Mouse (Mus musculus): Measurements from ENCODE around the gene Ephb2. TPM values are rescaled to one million over a fixed set of nuclear protein-coding genes. Genes with fewer than 3 reads are reported as not detected.

The Ephb2 gene
- total and polyA plus RNA-seq, 3 experiments: 0.08 TPM; not detected in 2

DNA sequence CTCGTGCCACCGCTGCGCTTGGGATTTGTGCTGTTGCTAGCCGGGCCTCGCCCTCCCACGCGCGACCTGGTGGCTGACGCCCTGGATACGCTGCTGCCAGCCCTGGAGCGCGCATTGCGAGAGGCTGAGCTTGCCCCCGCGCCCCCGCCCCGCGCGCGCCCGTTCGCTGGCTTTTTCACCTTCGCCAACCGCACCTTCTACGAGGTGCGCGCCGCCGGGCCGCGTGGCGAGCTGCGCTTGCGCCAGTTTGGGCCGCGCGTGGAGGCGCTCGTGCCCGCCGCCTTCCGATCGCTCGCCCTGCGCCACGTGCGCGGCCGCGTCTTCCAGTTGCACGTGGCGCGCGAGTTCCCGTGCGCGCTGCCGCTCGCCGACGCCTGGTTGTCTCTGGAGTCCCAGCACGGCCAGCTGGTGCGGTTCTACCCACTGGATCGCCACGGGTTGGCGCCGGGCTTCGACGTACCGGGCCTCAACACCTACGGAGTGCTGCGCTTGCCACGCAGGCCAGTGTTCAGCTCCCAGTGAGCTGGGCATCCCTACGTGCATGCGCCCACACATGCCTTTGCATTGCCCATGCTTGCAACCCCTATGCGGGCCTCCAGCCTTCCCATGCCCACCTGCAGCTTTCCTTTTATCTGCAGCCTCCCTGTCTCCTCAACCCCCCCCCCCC, 198.1 kb downstream of the Ephb2 start:
- DNase-seq (ENCODE audit: extremely low read depth): no peak
- H3K4me2 ChIP-seq (ENCODE audit: insufficient read depth, low read depth, poor library complexity, severe bottlenecking): no peak overlapping the region
- in situ Hi-C loops (cut with MboI; ENCODE audit: low pct_ligation_motif_present, low pct_unique_long_range_greater_than_20kb, low sequenced_read_pairs) (no loop called here), dilution Hi-C loops (cut with MboI; ENCODE audit: extremely low pct_ligation_motif_present, extremely low pct_unique_long_range_greater_than_20kb, low sequenced_read_pairs) (no loop called here)
- H3K9ac ChIP-seq (ENCODE audit: insufficient read depth, low read depth): no peak overlapping the region
- no peak overlapping the region for H3K4me3 ChIP-seq (replicated peaks in 1 of 3; ENCODE audit: low read depth in 2 of 3, low read length in 2 of 3, poor library complexity in 1 of 3)
- H3K36me3 ChIP-seq (replicated peaks in 1 of 2; ENCODE audit: control insufficient read depth in 1 of 2, insufficient read depth in 1 of 2, low read length in 1 of 2): no peaks in the 10 kb centered on the region
- H3K9me3 ChIP-seq (replicated peaks; ENCODE audit: low read length): peaks cover 14% of the 10 kb centered on the region
- no peaks in the 10 kb centered on the region for H3K4me1 ChIP-seq (ENCODE audit: control insufficient read depth in 1 of 2, insufficient read depth in 2 of 2)
- H3K79me2 ChIP-seq (replicated peaks; ENCODE audit: control insufficient read depth, extremely low read depth, insufficient read depth, poor library complexity, severe bottlenecking): no peaks in the 10 kb centered on the region
- TF ChIP-seq UBTF (IDR thresholded peaks at IDR 0.05; ENCODE audit: low read depth, low read length) (no peak), ZNF384 (IDR thresholded peaks at IDR 0.05; ENCODE audit: low read depth, low read length) (no peak), MAX (IDR thresholded peaks at IDR 0.05; ENCODE audit: low read length) (no peak)
- H3K27me3 ChIP-seq (replicated peaks): peaks cover 8% of the 10 kb centered on the region
- no peak overlapping the region for H3K27ac ChIP-seq (ENCODE audit: insufficient read depth, low read depth)

DNA sequence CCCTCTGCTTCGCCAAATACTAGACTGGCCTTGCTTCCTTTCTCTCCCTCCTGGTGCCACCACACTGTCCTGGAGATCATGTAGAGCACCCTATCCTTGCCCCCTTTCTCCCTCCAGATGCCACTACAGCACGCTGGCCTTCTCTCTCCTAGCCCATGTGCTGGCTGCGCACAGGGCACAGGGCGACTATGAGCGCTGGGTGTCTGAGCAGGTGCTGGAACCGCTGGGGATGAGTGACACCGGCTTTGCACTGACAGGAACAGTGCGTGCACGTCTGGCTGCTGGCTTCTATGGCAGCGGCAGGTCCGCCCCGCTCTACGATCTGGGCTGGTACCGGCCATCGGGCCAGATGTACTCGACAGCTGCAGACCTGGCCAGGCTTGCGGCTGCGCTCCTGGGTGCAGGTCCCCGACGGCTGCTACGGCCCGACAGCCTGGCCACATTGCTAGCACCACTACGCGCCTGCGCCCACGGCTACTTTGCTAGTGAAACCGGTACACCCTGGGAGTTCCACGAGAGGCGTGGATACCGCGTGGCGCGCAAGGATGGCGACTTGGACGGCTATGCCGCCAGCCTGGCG, 198.7 kb downstream of the Ephb2 start:
- H3K9me3 ChIP-seq (replicated peaks; ENCODE audit: low read length): peaks cover 14% of the 10 kb centered on the region
- no peak overlapping the region for H3K4me3 ChIP-seq (replicated peaks in 1 of 3; ENCODE audit: low read depth in 2 of 3, low read length in 2 of 3, poor library complexity in 1 of 3)
- dilution Hi-C loops (cut with MboI; ENCODE audit: extremely low pct_ligation_motif_present, extremely low pct_unique_long_range_greater_than_20kb, low sequenced_read_pairs) (no loop called here), in situ Hi-C loops (cut with MboI; ENCODE audit: low pct_ligation_motif_present, low pct_unique_long_range_greater_than_20kb, low sequenced_read_pairs) (no loop called here)
- H3K9ac ChIP-seq (ENCODE audit: insufficient read depth, low read depth): no peak overlapping the region
- H3K79me2 ChIP-seq (replicated peaks; ENCODE audit: control insufficient read depth, extremely low read depth, insufficient read depth, poor library complexity, severe bottlenecking): no peaks in the 10 kb centered on the region
- no peak for DNase-seq (ENCODE audit: extremely low read depth)
- H3K4me1 ChIP-seq (ENCODE audit: control insufficient read depth in 1 of 2, insufficient read depth in 2 of 2): no peaks in the 10 kb centered on the region
- no peak for TF ChIP-seq EP300 (IDR thresholded peaks at IDR 0.05; ENCODE audit: low read length)
- no peak for TF ChIP-seq ELF1 (IDR thresholded peaks at IDR 0.05; ENCODE audit: low read depth, low read length)
- TF ChIP-seq RCOR1 (conservative IDR thresholded peaks at IDR 0.05; ENCODE audit: low read depth, low read length): no peak
- TF ChIP-seq ZKSCAN1 (IDR thresholded peaks at IDR 0.05; ENCODE audit: borderline replicate concordance, low read depth, low read length): no peak
- no peak for TF ChIP-seq MEF2A (IDR thresholded peaks at IDR 0.05; ENCODE audit: borderline replicate concordance, low read depth, low read length)
- no peak for TF ChIP-seq SMC3 (IDR thresholded peaks at IDR 0.05; ENCODE audit: low read depth, low read length)
- TF ChIP-seq MAFK (IDR thresholded peaks at IDR 0.05; ENCODE audit: insufficient replicate concordance, low read length): no peak
- TF ChIP-seq JUND (conservative IDR thresholded peaks at IDR 0.05; ENCODE audit: low read depth, low read length): no peak
- no peak for TF ChIP-seq TBP (conservative IDR thresholded peaks at IDR 0.05; ENCODE audit: low read depth, low read length)
- TF ChIP-seq BHLHE40 (IDR thresholded peaks at IDR 0.05; ENCODE audit: low read depth, low read length): no peak
- TF ChIP-seq NELFE (IDR thresholded peaks at IDR 0.05; ENCODE audit: low read depth, low read length): no peak
- TF ChIP-seq ETS1 (conservative IDR thresholded peaks at IDR 0.05; ENCODE audit: low read depth, low read length): no peak
- TF ChIP-seq E2F4 (IDR thresholded peaks at IDR 0.05; ENCODE audit: insufficient replicate concordance, low read depth, low read length): no peak
- H3K27ac ChIP-seq (ENCODE audit: insufficient read depth, low read depth): no peak overlapping the region
- no peak overlapping the region for H3K4me2 ChIP-seq (ENCODE audit: insufficient read depth, low read depth, poor library complexity, severe bottlenecking)
- H3K27me3 ChIP-seq (replicated peaks): peaks cover 10% of the 10 kb centered on the region
- no peaks in the 10 kb centered on the region for H3K36me3 ChIP-seq (replicated peaks in 1 of 2; ENCODE audit: control insufficient read depth in 1 of 2, insufficient read depth in 1 of 2, low read length in 1 of 2)
